Mouse (Mus musculus): ENCODE measurements around the gene Tpsab1. TPM values are rescaled to one million over a fixed set of nuclear protein-coding genes. Genes with fewer than 3 reads are reported as not detected.

Gene Tpsab1
- total RNA-seq (2021), result 1 to 10 TPM; 7.2 to 8.4 TPM
- long read RNA-seq, experiment 1, transcript Tpsab1-202 (5 exons, 1,156 nt), result major isoform, 9 of 10 reads
- long read RNA-seq, experiment 1, partial matches to known transcripts, result 1 of 10 reads
- long read RNA-seq, experiment 1, other reads (novel, unspliced or antisense), result 0 of 10 reads
- long read RNA-seq, experiment 2, transcript Tpsab1-202 (5 exons, 1,156 nt), result major isoform, 13 of 16 reads
- long read RNA-seq, experiment 2, partial matches to known transcripts, result 1 of 16 reads
- long read RNA-seq, experiment 2, other reads (novel, unspliced or antisense), result 2 of 16 reads

- no peak for DNase-seq
Observed at GRCm38 (mm10) chr17:25345462-25345861, at the start of gene Tpsab1. Gene Tpsab1 (minus strand): TSS chr17:25345562.

GRCm38 (mm10) chr17:25394526-25394925 lies 49.2 kb upstream of the Tpsab1 start:
- no peak for DNase-seq

GRCm38 (mm10) chr17:25374011-25374410 lies 28.6 kb upstream of the Tpsab1 start:
- DNase-seq, result no peak

- DNase-seq, result no peak
Observed at GRCm38 (mm10) chr17:25372491-25372890, 27.1 kb upstream of the Tpsab1 start.

DNA sequence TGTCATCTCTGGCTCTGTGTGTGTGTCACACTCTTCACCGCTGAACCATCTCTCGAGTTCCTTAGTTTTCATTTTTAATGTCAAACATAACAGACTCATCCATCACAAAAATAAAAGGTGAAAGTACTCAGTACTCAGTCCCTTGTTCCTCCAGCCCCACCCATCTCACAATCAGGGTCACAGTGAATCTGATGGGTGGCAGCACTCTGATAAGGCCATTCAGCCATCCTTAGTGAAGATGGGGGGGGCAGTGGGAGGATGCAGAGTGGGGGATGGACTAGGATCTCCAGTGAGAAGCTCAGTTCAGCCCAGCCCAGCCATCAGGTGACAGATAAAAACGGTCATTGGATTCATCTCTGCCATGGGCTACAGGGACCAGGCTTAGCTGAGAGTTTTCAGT lies 23.6 kb upstream of the Tpsab1 start, which contains the start of gene Tpsg1:
Gene Tpsg1, plus strand, starts transcription at position 301 of the 400 bp plus-strand sequence.
- DNase-seq, result no peak

- DNase-seq, result no peak
Observed at GRCm38 (mm10) chr17:25366005-25366404, 20.6 kb upstream of the Tpsab1 start, which contains the start of gene Tpsb2. Gene Tpsb2 (plus strand): TSS chr17:25366305.

GRCm38 (mm10) chr17:25363726-25364125 lies 18.4 kb upstream of the Tpsab1 start:
- peak; percentile 49 for DNase-seq

DNA sequence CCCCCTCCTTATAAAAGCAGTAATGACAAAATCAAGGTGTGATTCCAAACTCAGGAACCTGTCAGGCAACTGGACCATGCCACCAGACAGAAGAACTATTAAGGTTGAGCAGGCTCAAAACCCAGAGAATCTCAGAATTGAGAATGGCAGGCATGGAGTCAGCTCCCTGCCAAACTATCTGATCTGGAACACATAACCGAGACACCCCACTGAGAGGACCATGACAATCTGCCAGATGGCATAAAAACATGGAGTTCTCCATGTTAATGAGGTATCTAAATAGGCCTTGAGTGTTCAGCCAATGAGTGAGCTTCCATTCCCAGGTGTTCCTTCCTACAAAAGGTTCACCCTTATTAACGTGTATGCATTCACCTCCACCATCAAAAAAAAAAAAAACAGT lies 15.9 kb upstream of the Tpsab1 start:
- DNase-seq, result no peak

DNA sequence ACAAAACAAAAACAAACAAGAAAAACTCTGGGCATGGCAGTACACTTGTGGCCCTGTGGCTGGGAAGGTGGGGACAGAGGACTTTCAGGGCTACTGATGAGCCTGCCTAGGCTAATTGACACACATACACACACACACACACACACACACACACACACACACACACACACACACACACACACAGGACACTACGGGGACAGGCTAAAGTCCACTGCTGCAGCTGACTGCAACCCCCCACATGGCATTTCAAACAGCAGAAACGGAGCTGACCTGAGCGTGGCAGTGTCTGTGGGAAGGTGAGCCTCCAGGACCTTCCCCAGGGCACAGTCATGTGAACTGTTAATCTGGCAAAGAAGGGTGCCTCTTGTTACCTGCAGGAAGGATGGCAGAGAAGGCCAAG lies 3.9 kb downstream of the Tpsab1 start:
- DNase-seq, result no peak

GRCm38 (mm10) chr17:25340003-25340402 lies 5.4 kb downstream of the Tpsab1 start:
- no peak for DNase-seq

DNA sequence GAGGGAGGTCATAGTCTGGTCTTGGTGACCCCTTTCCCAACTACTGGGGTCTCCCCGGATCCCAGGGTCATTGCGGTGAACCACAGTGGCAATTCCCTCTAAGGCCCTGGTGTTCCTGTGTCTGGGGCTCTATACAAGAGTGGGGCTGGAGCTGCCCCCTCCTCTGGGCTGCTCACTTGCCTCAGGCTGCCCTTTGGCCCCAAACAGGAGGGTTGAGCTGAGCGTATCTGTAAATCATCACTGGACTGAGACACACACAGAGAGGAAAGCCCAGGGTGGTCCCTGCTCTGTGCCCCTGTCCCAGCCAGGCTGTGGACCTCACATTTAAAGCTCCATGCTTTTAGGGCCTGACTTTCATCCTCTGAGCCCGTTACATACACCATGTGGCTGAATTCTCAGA lies 7.1 kb downstream of the Tpsab1 start:
- DNase-seq, result no peak

DNA sequence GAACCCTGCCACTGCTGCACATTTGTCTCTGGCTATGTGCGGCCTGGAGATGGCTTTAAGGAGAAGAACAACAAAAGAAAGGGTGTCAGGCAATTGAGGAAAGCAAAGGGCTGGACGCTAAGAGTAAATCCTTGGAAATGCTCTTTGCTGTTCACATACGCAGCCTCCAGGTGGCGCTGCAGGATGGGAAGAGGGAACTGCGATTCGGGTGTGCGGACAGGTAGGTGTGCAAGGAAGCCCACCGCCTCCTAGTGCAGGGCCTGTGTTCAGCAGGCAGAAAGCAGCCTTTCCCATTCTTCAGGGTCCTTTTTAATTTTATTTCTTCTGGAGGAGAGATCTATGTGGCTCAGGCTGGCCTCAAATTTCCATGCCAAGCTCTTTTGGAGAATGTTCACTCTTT lies 11.4 kb downstream of the Tpsab1 start:
- peak; percentile 67 for DNase-seq

GRCm38 (mm10) chr17:25332321-25332720 lies 13.0 kb downstream of the Tpsab1 start:
- no peak for DNase-seq

DNA sequence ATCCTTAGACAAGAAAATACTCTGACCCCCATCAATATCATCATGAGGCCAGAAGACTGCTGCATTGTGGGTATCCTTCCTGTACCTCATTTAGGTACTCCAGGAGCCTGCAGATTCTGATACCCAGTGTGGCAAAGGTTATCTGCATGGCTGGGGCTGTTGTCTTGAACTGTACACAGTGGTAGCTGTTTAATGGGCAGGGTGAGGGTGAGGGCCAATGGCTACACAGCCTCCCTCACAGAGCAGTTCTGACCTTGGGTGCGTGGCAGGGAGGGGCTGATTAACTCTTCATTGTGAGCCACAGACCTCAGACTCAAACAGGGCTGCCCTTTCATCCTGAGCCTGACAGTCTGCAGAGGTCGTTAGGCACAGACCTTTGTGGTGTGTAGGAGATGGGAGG lies 22.4 kb downstream of the Tpsab1 start:
- DNase-seq, result no peak

GRCm38 (mm10) chr17:25320819-25321218 lies 24.5 kb downstream of the Tpsab1 start:
- no peak for DNase-seq

GRCm38 (mm10) chr17:25318354-25318753 lies 27.0 kb downstream of the Tpsab1 start, which contains the start of gene Prss29:
Gene Prss29 (plus strand): TSS chr17:25318654.
- DNase-seq, result no peak

DNA sequence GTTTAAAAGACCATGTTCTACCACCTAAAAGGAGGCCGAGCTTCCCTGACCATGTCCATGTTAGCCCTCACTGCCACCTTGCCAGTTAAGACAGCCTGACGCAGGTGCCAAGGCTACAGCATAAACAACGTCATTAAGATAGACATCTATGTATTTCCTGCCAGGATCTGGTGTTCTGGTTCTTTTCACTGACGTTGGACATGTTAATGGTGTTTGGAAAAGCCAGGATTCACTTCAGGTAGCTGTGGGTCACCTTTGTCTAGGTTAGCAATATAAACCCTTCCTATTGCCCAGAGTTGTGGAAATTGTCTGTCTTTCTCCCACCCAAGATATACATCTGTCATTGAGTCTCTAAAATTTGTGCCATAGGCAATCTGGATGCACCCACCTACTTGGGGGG lies 37.0 kb downstream of the Tpsab1 start, which contains the start of gene Prss28:
Gene Prss28, plus strand, starts transcription at position 301 of the 400 bp plus-strand sequence.
- DNase-seq, result no peak

DNA sequence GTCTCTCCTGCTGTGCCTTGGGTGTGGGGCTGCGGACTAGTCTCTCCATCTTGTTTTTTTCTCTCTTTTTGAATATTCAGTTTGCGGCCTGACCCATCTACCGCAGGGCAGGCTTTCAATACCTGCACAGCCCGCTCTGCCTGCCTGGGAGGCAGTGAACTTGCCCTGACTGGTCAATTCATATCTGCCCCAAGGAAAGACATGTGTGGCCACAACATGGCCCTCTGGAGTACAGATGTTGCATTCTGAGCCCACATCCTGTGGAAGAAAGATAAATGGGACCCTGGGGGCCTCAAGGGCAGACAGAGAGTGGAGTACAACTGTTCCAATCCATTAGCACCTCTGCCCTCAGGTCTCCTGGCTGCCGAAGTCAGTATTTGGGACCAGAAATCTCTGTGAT lies 47.3 kb downstream of the Tpsab1 start, which contains the start of gene Prss34:
Gene Prss34, plus strand, starts transcription at position 301 of the 400 bp plus-strand sequence.
- no peak for DNase-seq

GRCm38 (mm10) chr17:25294111-25294510 lies 51.3 kb downstream of the Tpsab1 start:
- DNase-seq, result no peak

DNA sequence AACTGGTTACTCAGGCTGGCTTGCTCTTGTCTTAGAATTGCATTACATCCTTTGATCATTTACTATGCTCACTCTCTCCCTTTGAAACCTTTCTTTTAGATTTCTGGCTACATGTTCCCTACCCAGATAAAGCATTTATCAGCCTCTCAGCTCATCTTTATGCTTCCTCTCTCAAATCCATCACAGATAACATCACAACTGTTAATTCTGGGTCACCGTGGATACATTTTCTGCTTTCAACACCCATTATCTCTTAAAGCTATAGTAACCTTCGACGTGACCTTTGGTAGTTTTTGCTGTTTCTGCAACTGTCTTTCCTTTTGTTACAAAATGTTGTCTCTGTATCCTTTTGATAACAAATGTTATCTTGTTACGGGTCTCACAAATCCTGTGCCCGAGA lies 51.9 kb downstream of the Tpsab1 start:
- DNase-seq, result no peak

Measured in gastrocnemius, postnatal 10 days (tissue).